Mouse (Mus musculus) thymus, adult 2 months (tissue): ENCODE results near the gene Pla2g5.

Experiments used
- CTCF ChIP-seq: fragments of 200-500 bp; IDR thresholded peaks from 2 replicates; pipeline ENCODE4 v1.5.1; 2012; ENCODE audit warnings: mild to moderate bottlenecking, control low read depth, low read length, moderate library complexity, borderline replicate concordance; ENCODE audit not compliant: control insufficient read depth, poor library complexity, insufficient read depth; ENCODE audit errors: extremely low read depth
- POLR2A ChIP-seq: fragments of 200-500 bp; IDR thresholded peaks from 2 replicates; pipeline ENCODE4 v1.6.1; 2012; ENCODE audit warnings: mild to moderate bottlenecking, low read length, control low read depth, moderate library complexity; ENCODE audit not compliant: control insufficient read depth, poor library complexity, insufficient read depth; ENCODE audit errors: extremely low read depth

DNA sequence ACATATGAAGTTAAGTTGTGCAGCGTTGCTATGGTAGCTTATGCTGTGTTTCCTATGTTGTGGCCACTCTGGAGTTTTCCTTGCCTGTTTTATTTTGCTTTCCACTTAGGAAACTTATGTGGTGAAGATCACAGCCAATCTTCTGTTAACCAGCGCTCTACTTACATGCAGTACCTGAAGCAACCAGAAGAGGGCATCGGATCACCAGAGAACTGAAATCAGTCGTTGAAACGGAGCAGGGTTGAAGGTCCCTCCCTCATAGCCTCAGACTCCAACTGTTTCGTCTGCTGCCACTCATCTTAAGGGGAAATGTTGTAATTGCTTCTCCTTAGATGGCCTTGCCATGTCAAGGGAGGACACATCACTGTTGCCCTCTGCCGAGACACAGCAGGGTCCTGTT, 3.1 kb upstream of the Pla2g5 start:
- TF ChIP-seq POLR2A: no peak
- TF ChIP-seq CTCF: no peak
